Mouse (Mus musculus): ENCODE data around the gene Triml2. TPM values are rescaled to one million over a fixed set of nuclear protein-coding genes. Genes with fewer than 3 reads are reported as not detected.

The Triml2 gene
- polyA plus RNA-seq (2015; fragmentation: Nextera tagmentation; extraction: Ambion mirVana), result not detected in 2 replicates

DNA sequence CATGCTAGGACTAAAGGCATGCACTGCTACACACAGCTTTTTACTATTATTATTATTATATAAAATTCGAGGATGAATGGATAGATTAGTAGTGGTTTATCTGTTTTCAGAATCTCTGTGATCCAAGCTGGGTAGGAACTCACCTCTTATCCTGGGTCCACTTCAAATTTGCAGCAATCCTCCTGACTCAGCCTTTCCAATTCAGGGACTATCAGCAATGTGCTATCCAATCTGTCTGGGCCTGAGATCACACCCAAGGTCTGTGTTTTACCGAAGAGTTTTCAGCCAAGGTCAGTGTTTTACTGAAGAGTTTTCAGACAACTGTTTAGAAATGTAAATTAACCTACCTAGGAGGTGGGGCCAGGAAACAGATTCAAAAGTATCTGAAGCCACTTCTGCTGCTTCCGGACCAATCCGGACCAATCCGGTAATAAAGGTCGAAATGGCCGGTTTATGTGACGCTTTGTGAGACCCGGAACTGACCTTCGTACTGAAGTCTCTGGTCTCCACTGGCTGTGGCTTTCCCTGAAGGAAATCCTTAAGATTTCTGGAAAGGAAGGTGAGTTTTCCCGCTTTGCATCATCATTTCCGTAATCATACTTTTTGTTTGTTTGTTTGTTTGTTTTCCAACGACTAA is at the start of gene Triml2:
TSS of gene Triml2 (plus strand) at position 488 of the 637 bp plus-strand sequence.
- Histone ChIP-seq H3K4me1 (ENCODE audit: insufficient read depth) (no peaks in the 10 kb centered on the region), H3K4me3 (ENCODE audit: low read depth, low read length) (no peak within 1 kb of the TSS), H3K4me2 (ENCODE audit: low read depth, low read length) (no peak within 1 kb of the TSS), H3K27ac (ENCODE audit: low read depth) (no peak within 1 kb of the TSS), H3K9me3 (ENCODE audit: low read length) (no peaks in the 10 kb centered on the region; the same call in 1 of the 2 replicates), H3K27me3 (ENCODE audit: insufficient read depth, low read length) (no peaks in the 10 kb centered on the region), H3K9ac (replicated peaks) (no peak within 1 kb of the TSS), H3K36me3 (replicated peaks; ENCODE audit: insufficient read depth, low read length) (no peaks in the 10 kb centered on the region)
- no peak for ATAC-seq
- 84% methylated on average over 13 of the region's 13 CpGs for WGBS (ENCODE audit: insufficient replicate concordance)
- no peak for DNase-seq
- TF ChIP-seq EP300 (IDR thresholded peaks at IDR 0.05; ENCODE audit: low read depth), result no peak
- no peak for TF ChIP-seq CTCF (IDR thresholded peaks at IDR 0.05; ENCODE audit: low read depth)

DNA sequence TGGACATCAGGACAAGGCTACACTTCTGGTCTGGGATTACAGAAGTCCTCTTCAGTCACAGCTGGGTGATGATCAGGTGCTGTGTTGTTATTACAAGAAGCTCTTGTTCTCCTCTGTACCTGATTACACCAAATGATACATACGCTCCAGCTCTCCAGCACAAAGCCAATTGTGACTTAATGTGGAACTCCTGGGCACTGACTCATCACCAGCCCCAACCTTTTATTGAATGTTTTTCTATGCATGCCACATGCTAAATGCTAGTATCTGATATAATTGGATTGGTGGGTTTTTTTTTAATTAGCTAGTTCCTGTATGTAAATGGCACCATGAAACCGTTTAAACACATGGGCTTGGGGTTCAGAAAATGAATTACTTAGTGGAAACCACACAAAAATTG is 39.0 kb upstream of the Triml2 start, which contains the start of gene Triml1:
TSS of gene Triml1 (minus strand) at position 101 of the 400 bp plus-strand sequence.
- Histone ChIP-seq H3K27me3 (ENCODE audit: insufficient read depth, low read length) (no peaks in the 10 kb centered on the region), H3K9me3 (ENCODE audit: low read length) (no peaks in the 10 kb centered on the region), H3K27ac (ENCODE audit: low read depth) (no peak within 1 kb of the TSS), H3K36me3 (replicated peaks; ENCODE audit: insufficient read depth, low read length) (no peaks in the 10 kb centered on the region), H3K4me1 (ENCODE audit: insufficient read depth) (no peaks in the 10 kb centered on the region), H3K4me3 (ENCODE audit: low read depth, low read length) (no peak within 1 kb of the TSS), H3K4me2 (ENCODE audit: low read depth, low read length) (no peak within 1 kb of the TSS), H3K9ac (replicated peaks) (no peak within 1 kb of the TSS)
- TF ChIP-seq EP300 (IDR thresholded peaks at IDR 0.05; ENCODE audit: low read depth), result no peak
- no peak for TF ChIP-seq CTCF (IDR thresholded peaks at IDR 0.05; ENCODE audit: low read depth)
- no peak for DNase-seq
- WGBS (ENCODE audit: insufficient replicate concordance), result 55% methylated on average over 2 of the region's 2 CpGs
- no peak for ATAC-seq

- Histone ChIP-seq H3K9ac (replicated peaks) (no peak overlapping the region), H3K4me2 (ENCODE audit: low read depth, low read length) (no peak overlapping the region), H3K36me3 (replicated peaks; ENCODE audit: insufficient read depth, low read length) (no peaks in the 10 kb centered on the region), H3K9me3 (ENCODE audit: low read length) (no peaks in the 10 kb centered on the region), H3K27me3 (ENCODE audit: insufficient read depth, low read length) (no peaks in the 10 kb centered on the region), H3K27ac (ENCODE audit: low read depth) (no peak overlapping the region), H3K4me3 (ENCODE audit: low read depth, low read length) (no peak overlapping the region), H3K4me1 (ENCODE audit: insufficient read depth) (no peaks in the 10 kb centered on the region)
- WGBS (ENCODE audit: insufficient replicate concordance), result 81% methylated on average over 9 of the region's 9 CpGs
- TF ChIP-seq CTCF (IDR thresholded peaks at IDR 0.05; ENCODE audit: low read depth) (no peak), EP300 (IDR thresholded peaks at IDR 0.05; ENCODE audit: low read depth) (no peak)
- no peak for ATAC-seq
- DNase-seq, result no peak
These were observed 31.0 kb upstream of the Triml2 start for GRCm38 (mm10) chr8:43149307-43149706.

- Histone ChIP-seq H3K27me3 (ENCODE audit: insufficient read depth, low read length) (no peaks in the 10 kb centered on the region), H3K9me3 (ENCODE audit: low read length) (no peaks in the 10 kb centered on the region), H3K4me3 (ENCODE audit: low read depth, low read length) (no peak overlapping the region), H3K36me3 (replicated peaks; ENCODE audit: insufficient read depth, low read length) (no peaks in the 10 kb centered on the region), H3K27ac (ENCODE audit: low read depth) (no peak overlapping the region), H3K4me1 (ENCODE audit: insufficient read depth) (no peaks in the 10 kb centered on the region), H3K9ac (replicated peaks) (no peak overlapping the region), H3K4me2 (ENCODE audit: low read depth, low read length) (no peak overlapping the region)
- DNase-seq (no peak), ATAC-seq (no peak)
- no peak for TF ChIP-seq EP300 (IDR thresholded peaks at IDR 0.05; ENCODE audit: low read depth)
- TF ChIP-seq CTCF (IDR thresholded peaks at IDR 0.05; ENCODE audit: low read depth), result no peak
- WGBS (ENCODE audit: insufficient replicate concordance), result 59% methylated on average over 11 of the region's 11 CpGs
These were observed 17.1 kb upstream of the Triml2 start for GRCm38 (mm10) chr8:43163255-43163654.

DNA sequence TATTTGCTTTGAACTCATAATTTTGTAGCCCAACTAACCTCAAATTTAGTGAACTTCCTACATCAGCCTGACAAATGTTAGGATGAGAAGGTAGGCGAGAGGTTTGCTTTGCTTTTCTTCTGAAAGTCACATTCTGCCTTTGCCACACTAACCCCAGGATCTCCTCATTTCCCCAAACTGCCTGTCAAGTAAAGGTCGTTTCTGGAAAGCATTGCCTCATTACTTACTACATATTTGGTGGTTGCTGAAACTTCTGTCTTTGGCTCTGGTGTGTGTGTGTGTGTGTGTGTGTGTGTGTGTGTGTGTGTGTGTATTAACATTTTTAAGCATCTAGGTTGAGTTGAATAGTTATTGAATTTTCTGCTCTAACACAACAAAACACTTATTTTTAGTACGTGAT is 15.9 kb upstream of the Triml2 start:
- Histone ChIP-seq H3K27me3 (ENCODE audit: insufficient read depth, low read length) (no peaks in the 10 kb centered on the region), H3K4me2 (ENCODE audit: low read depth, low read length) (no peak overlapping the region), H3K9me3 (ENCODE audit: low read length) (no peaks in the 10 kb centered on the region), H3K4me1 (ENCODE audit: insufficient read depth) (no peaks in the 10 kb centered on the region), H3K27ac (ENCODE audit: low read depth) (no peak overlapping the region), H3K4me3 (ENCODE audit: low read depth, low read length) (no peak overlapping the region), H3K36me3 (replicated peaks; ENCODE audit: insufficient read depth, low read length) (no peaks in the 10 kb centered on the region), H3K9ac (replicated peaks) (no peak overlapping the region)
- TF ChIP-seq CTCF (IDR thresholded peaks at IDR 0.05; ENCODE audit: low read depth) (no peak), EP300 (IDR thresholded peaks at IDR 0.05; ENCODE audit: low read depth) (no peak)
- 56% methylated on average over 3 of the region's 3 CpGs for WGBS (ENCODE audit: insufficient replicate concordance)
- DNase-seq (no peak), ATAC-seq (no peak)

DNA sequence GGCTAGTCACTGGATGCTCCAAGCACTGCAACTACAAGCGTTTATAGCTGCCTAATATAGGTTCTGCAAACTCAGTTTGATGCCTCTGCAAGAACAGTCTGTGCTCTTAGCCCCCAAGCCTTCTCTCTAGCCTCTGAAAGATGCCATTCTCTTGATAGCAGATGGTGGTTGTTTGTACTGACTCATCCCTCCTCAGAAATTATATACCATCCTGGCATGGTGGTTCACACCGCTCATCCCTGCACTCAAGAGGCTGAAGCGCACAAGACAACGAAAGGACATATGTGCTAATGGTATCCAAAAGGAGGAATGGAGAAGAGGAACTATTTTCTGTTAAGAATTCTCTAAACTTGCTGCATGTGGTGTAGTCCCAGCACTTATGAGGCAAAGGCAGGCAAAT is 12.3 kb upstream of the Triml2 start:
- no peaks in the 10 kb centered on the region for H3K9me3 ChIP-seq (ENCODE audit: low read length)
- H3K4me3 ChIP-seq (ENCODE audit: low read depth, low read length), result no peak overlapping the region
- DNase-seq, result no peak
- TF ChIP-seq CTCF (IDR thresholded peaks at IDR 0.05; ENCODE audit: low read depth), result no peak
- no peak for TF ChIP-seq EP300 (IDR thresholded peaks at IDR 0.05; ENCODE audit: low read depth)
- ATAC-seq, result no peak
- H3K9ac ChIP-seq (replicated peaks), result no peak overlapping the region
- no peaks in the 10 kb centered on the region for H3K27me3 ChIP-seq (ENCODE audit: insufficient read depth, low read length)
- no peak overlapping the region for H3K27ac ChIP-seq (ENCODE audit: low read depth)
- 72% methylated on average over 4 of the region's 4 CpGs for WGBS (ENCODE audit: insufficient replicate concordance)
- H3K4me2 ChIP-seq (ENCODE audit: low read depth, low read length), result no peak overlapping the region
- H3K36me3 ChIP-seq (replicated peaks; ENCODE audit: insufficient read depth, low read length), result no peaks in the 10 kb centered on the region
- no peaks in the 10 kb centered on the region for H3K4me1 ChIP-seq (ENCODE audit: insufficient read depth)

Measured in liver, postnatal 0 days (tissue).